In genomic region chr12:26733822-26734557, GRCm38 (mm10) we compare ENCODE assay signal across 12 mouse cellular contexts.
DNase-seq lines count a peak whose midpoint lies in the region; ATAC-seq lines count a peak whose summit lies in the region.
"Had no signal": no experiment of that assay in that cellular context is flagged by ENCODE, and none has a peak within 500 bp of the region (broad histone marks: within the 10 kb centered on the region; RNA-seq: fewer than 3 reads in every experiment).

No protein-coding gene starts in this region.

- H3K4me3 ChIP-seq in forebrain, embryonic 10.5 days, result no peak overlapping the region
- no peak overlapping the region for H3K4me3 ChIP-seq in intestine, embryonic 14.5 days (ENCODE audit: low read depth, low read length)
- no peak overlapping the region for H3K4me3 ChIP-seq in neural tube, embryonic 13.5 days
- H3K4me3 ChIP-seq: heart, embryonic 12.5 days had no signal

- WGBS in forebrain, embryonic 10.5 days, result 44% methylated on average over 4 of the region's 4 CpGs
- WGBS in intestine, embryonic 14.5 days, result 29% methylated on average over 4 of the region's 4 CpGs
- 19% methylated on average over 4 of the region's 4 CpGs for WGBS in neural tube, embryonic 13.5 days

- DNase-seq in left cerebral cortex, postnatal 4 days, result peak; percentile 49
- DNase-seq in left cerebral cortex, adult 11 months (ENCODE audit: low spot score), result no peak
- DNase-seq in forebrain, embryonic 10.5 days (ENCODE audit: extremely low spot score, low spot score), result no peak
- no peak for DNase-seq in intestine, embryonic 14.5 days (ENCODE audit: low spot score)
- DNase-seq in frontal cortex, postnatal 36 days (ENCODE audit: low spot score in 2 of 2), result no peak
- no peak for DNase-seq in layer of hippocampus, adult 9-10 months (ENCODE audit: low spot score)
- DNase-seq in gastrocnemius, postnatal 10 days, result no peak
- DNase-seq: adrenal gland, postnatal 36 days; right cerebral cortex, adult 18-20 months; thymus, postnatal 25 days had no signal

- H3K4me1 ChIP-seq in forebrain, embryonic 10.5 days, result peaks cover 20% of the 10 kb centered on the region
- H3K4me1 ChIP-seq in intestine, embryonic 14.5 days (replicated peaks; ENCODE audit: control insufficient read depth, insufficient read depth, low read length), result no peaks in the 10 kb centered on the region
- H3K4me1 ChIP-seq in neural tube, embryonic 13.5 days (replicated peaks), result peaks cover 16% of the 10 kb centered on the region
- H3K4me1 ChIP-seq: heart, embryonic 12.5 days had no signal

- no peak overlapping the region for H3K9ac ChIP-seq in intestine, embryonic 14.5 days (ENCODE audit: low read length)
- H3K9ac ChIP-seq in neural tube, embryonic 13.5 days, result no peak overlapping the region
- H3K9ac ChIP-seq: heart, embryonic 12.5 days had no signal

- H3K27me3 ChIP-seq in forebrain, embryonic 10.5 days (ENCODE audit: poor library complexity, severe bottlenecking), result no peaks in the 10 kb centered on the region
- H3K27me3 ChIP-seq in intestine, embryonic 14.5 days (replicated peaks; ENCODE audit: control insufficient read depth, insufficient read depth, low read length), result no peaks in the 10 kb centered on the region
- H3K27me3 ChIP-seq in neural tube, embryonic 13.5 days, result no peaks in the 10 kb centered on the region
- H3K27me3 ChIP-seq: heart, embryonic 12.5 days had no signal

- H3K9me3 ChIP-seq in forebrain, embryonic 10.5 days, result no peaks in the 10 kb centered on the region
- H3K9me3 ChIP-seq in intestine, embryonic 14.5 days (ENCODE audit: control insufficient read depth, low read length), result no peaks in the 10 kb centered on the region
- peaks cover 9% of the 10 kb centered on the region; the same call in 1 of the 2 replicates for H3K9me3 ChIP-seq in neural tube, embryonic 13.5 days
- H3K9me3 ChIP-seq: heart, embryonic 12.5 days had no signal

- no peak overlapping the region for H3K4me2 ChIP-seq in intestine, embryonic 14.5 days (ENCODE audit: low read length)
- H3K4me2 ChIP-seq in neural tube, embryonic 13.5 days, result 0 out of 2 replicates have a peak overlapping the region, but pooled peaks have one; percentile 2
- H3K4me2 ChIP-seq: heart, embryonic 12.5 days had no signal

- ATAC-seq in intestine, embryonic 14.5 days (replicated peaks; ENCODE audit: low FRiP score, low TSS enrichment, low read depth), result peak; percentile 62; the same call in 1 of the 2 replicates
- peak; percentile 78 for ATAC-seq in neural tube, embryonic 13.5 days (ENCODE audit: low read depth)

- peak overlapping the region; percentile 65; the same call in 1 of the 2 replicates for H3K27ac ChIP-seq in forebrain, embryonic 10.5 days
- no peak overlapping the region for H3K27ac ChIP-seq in intestine, embryonic 14.5 days (ENCODE audit: low read depth)
- H3K27ac ChIP-seq in neural tube, embryonic 13.5 days (replicated peaks), result peak overlapping the region; percentile 74

- no peaks in the 10 kb centered on the region for H3K36me3 ChIP-seq in forebrain, embryonic 10.5 days (replicated peaks)
- H3K36me3 ChIP-seq in intestine, embryonic 14.5 days (ENCODE audit: control insufficient read depth, insufficient read depth, low read length), result no peaks in the 10 kb centered on the region
- no peaks in the 10 kb centered on the region for H3K36me3 ChIP-seq in neural tube, embryonic 13.5 days
- H3K36me3 ChIP-seq: heart, embryonic 12.5 days had no signal

- intact Hi-C loops in left cerebral cortex, postnatal 4 days (cut with DNase I), result loop anchor here (5.0 kb wide), 1 partner anchor 603 kb away; no protein-coding TSS in a partner anchor
